Mouse (Mus musculus) embryo, embryonic 10.5 days (tissue): Measurements from ENCODE around the gene Ipo9.

Experiments
- DNase-seq: peaks from one replicate; pipeline ENCODE4 v3.0.0-alpha.2; 2015; ENCODE audit warnings: low spot score

Gene Ipo9

GRCm38 (mm10) chr1:135367595-135367994, 62.7 kb downstream of the Ipo9 start:
- DNase-seq, result no peak

- no peak for DNase-seq
These were observed 63.3 kb downstream of the Ipo9 start for GRCm38 (mm10) chr1:135367005-135367404.

- no peak for DNase-seq
These were observed 63.9 kb downstream of the Ipo9 start for GRCm38 (mm10) chr1:135366380-135366779.

GRCm38 (mm10) chr1:135363446-135363845, 66.9 kb downstream of the Ipo9 start:
- no peak for DNase-seq

- no peak for DNase-seq
These were observed 68.2 kb downstream of the Ipo9 start for GRCm38 (mm10) chr1:135362115-135362514.

- DNase-seq, result no peak
These were observed 68.8 kb downstream of the Ipo9 start for GRCm38 (mm10) chr1:135361491-135361890.

- DNase-seq, result no peak
These were observed 71.2 kb downstream of the Ipo9 start for GRCm38 (mm10) chr1:135359071-135359470.

- DNase-seq, result no peak
These were observed 78.3 kb downstream of the Ipo9 start for GRCm38 (mm10) chr1:135351953-135352352.

GRCm38 (mm10) chr1:135347498-135348169, 82.7 kb downstream of the Ipo9 start:
- no peak for DNase-seq

- no peak for DNase-seq
These were observed 83.4 kb downstream of the Ipo9 start for GRCm38 (mm10) chr1:135346891-135347290.

GRCm38 (mm10) chr1:135344026-135344425, 86.3 kb downstream of the Ipo9 start:
- DNase-seq, result no peak

- no peak for DNase-seq
These were observed 88.4 kb downstream of the Ipo9 start for GRCm38 (mm10) chr1:135341947-135342346.
